Mouse (Mus musculus) CD4-positive, CD25-positive, alpha-beta regulatory T cell, adult 2 months (primary cell): Measurements from ENCODE around the gene Gtf2ird2.
A peak's percentile ranks its signal among the peaks of the same experiment; 100 is the strongest.

Source experiments
- DNase-seq: peaks from one replicate; pipeline ENCODE4 v3.0.0-alpha.2; 2012; ENCODE audit warnings: low read depth, low spot score

Gene Gtf2ird2

GRCm38 (mm10) chr5:134234205-134234604 lies 50.4 kb downstream of the Gtf2ird2 start:
- peak; percentile 72 for DNase-seq

GRCm38 (mm10) chr5:134235111-134235510 lies 51.3 kb downstream of the Gtf2ird2 start:
- peak; percentile 27 for DNase-seq

DNA sequence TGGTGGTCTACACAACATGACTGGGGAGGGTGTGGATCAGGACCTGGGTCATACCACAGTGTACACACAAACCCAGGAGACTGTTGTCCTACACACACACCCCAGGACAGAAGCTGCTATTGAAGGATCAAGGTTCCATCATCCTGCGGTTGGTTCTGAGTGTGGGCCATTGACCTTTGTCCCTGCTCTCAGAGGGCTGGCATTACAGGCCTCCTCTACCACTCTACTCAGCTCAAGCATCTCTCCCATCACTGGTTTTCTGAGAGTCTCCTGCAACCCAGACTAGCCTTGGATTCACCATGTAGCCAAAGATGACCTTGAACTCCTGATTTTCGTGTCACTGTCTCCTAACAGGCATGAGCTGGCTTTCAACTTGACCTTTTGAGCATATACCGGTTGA lies 52.4 kb downstream of the Gtf2ird2 start:
- DNase-seq, result no peak

DNA sequence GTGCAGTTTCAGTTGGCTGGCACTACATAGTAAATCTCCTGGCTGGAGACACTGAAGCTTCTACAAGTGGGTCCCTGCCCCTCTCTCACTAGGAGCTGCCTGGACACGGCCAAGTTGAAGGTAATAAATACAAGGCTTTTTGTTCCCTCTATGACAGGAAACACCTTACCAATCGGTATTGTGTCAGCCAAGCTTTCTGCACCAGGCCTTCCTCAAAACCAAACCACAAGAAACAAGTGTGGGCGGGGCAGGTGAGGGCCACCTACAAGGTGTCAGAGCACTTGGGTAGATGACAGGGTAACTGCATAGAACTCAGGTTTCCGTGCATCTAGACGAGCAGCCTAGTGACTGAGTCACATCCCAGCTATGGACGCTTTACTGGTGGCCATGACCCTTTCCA lies 53.0 kb downstream of the Gtf2ird2 start:
- DNase-seq, result peak; percentile 91

DNA sequence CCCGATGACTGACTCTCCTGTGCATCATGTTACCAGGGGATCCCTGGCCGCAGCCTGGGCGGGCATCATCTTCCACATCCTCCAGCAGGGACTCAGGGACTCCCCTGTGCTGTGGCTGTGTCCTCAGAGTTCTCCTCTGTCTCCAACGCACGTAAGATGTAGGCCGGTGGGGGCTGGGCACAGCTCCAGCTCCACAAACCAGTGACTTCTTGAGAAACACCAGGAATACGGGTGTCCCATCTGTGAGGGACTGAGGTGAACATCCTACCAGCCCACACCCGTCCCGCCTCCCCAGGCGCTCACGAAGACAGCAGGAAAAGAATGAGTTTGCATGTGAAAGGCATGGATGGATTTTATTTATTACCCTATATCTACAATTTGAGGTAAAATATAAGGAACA lies 53.7 kb downstream of the Gtf2ird2 start:
- no peak for DNase-seq

- no peak for DNase-seq
Measured at GRCm38 (mm10) chr5:134237936-134238760, 54.3 kb downstream of the Gtf2ird2 start.

GRCm38 (mm10) chr5:134241831-134242230 lies 58.0 kb downstream of the Gtf2ird2 start:
- DNase-seq, result no peak

GRCm38 (mm10) chr5:134243661-134244436 lies 60.0 kb downstream of the Gtf2ird2 start:
- DNase-seq, result peak; percentile 68

- DNase-seq, result no peak
Measured at GRCm38 (mm10) chr5:134244890-134245289, 61.1 kb downstream of the Gtf2ird2 start.

DNA sequence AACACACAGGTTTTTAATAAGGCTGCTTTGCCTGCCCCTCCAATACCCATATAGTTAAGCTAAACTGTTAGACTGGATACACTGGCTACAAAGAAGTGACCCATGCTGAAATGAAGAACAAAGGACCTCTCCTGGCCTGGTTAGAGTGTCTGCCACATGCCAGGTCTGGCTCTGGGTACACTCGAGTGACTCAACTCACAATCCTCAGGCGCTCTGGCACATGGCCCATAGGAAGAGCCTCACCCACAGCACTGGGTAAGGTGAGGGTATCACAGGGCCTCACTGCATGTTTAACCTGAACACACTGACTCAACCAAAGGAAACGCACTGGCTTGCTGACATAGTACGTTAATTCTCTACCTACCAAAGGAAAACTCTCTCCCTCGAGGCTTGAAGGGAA lies 62.3 kb downstream of the Gtf2ird2 start:
- DNase-seq, result no peak

DNA sequence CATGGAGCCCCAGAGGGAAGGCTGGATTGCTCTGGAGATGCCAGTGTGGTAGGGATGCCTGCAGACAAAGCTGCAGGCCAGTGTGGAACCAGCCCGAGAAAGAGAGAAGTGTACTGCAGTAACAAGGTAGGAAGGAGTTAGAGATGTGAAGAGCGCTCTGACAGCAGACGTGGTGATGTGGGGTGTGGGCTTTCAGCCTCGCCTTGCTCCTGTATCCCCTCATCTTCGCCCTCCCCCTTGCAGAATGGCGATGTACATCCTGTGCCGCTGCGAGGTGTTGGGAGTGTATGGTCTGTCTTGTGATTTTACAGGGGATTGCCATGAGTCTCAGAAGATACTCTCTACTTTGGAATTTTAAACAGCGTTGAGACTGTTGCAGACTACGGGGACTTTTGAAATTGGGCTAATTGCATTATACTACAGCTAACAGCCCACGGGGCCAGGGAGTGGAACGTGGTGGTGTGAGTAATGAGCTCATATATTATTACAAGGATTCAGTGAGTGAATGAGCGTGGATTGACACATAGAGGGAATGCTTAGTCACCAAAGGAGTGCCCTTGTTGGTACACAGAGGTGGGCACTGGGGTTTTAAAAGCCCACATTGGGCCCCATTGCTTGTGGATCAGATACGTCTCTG lies 64.9 kb downstream of the Gtf2ird2 start:
- DNase-seq, result peak; percentile 25

DNA sequence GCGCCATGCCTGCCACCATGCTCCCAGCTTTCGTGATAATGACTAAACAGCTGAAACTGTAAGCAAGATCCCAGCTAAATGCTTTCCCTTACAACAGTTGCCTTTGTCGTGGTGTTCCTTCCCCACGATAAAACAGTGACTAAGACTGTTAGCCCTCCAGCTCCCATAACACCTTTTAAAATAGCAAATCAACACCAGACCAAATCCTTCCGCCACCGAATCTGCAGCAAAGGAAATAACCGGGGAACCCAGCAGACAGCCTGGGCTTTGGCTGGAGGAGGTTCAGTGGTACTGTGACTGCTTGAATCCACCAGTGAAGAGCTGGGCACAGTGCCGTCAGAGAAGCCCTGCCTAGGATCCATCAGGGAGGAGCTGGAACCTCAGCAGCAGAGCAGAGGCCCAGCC lies 65.4 kb downstream of the Gtf2ird2 start:
- no peak for DNase-seq

- no peak for DNase-seq
Measured at GRCm38 (mm10) chr5:134250601-134251000, 66.8 kb downstream of the Gtf2ird2 start.

DNA sequence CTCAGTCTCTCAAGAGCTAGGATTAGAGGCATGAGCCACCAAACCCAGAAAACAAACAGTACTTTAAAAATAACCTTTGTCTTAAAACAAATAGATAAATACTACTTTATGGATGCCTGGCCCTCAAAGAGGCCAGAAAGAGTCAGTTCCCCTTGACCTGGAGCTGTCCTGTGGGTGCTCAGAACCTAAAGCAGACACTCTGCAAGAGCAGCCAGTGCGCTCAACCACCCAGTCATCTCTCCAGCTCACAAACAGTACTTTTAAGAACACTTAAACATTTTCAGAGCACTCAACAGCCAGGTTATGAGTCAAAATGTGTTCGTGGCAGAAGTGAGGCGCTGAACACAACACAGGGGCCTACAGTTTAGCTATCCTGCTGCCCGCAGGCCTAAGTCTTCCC lies 67.3 kb downstream of the Gtf2ird2 start:
- DNase-seq, result no peak

DNA sequence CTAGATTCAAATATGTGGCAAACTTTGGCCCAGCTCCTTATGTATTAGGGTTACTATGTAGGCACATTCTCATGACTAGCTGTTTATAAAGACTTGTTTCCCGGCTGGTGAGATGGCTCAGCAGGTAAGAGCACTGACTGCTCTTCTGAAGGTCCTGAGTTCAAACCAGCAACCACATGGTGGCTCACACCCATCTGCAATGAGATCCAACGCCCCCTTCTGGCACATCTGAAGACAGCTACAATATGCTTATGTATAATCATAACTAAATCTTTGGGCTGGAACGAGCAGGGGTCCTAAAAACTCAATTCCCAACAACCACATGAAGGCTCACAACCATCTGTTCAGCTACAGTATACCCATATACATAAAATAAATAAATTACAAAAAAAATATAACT lies 70.0 kb downstream of the Gtf2ird2 start:
- DNase-seq, result peak; percentile 78

DNA sequence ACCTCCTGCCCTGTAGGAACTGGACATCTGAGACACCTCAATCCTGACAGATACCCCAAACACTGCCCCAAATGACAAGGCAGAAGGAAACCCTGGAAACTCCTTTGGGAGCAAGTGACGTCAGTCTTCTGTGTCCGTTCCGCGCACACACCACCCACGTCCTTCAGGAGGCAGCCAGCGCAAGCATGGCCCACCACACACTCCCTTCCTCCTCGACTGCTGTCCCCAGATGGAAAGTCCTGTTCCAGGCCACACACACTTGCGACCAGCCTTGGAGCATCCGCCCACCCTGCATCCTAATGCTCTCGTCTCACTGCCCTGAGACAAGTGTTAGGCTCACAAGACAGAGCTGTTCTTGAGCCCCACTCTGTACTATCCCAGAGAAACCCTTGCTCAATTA lies 71.5 kb downstream of the Gtf2ird2 start:
- no peak for DNase-seq

- peak; percentile 24 for DNase-seq
Measured at GRCm38 (mm10) chr5:134257349-134258031, 73.7 kb downstream of the Gtf2ird2 start.

GRCm38 (mm10) chr5:134258395-134258794 lies 74.6 kb downstream of the Gtf2ird2 start:
- DNase-seq, result peak; percentile 36

DNA sequence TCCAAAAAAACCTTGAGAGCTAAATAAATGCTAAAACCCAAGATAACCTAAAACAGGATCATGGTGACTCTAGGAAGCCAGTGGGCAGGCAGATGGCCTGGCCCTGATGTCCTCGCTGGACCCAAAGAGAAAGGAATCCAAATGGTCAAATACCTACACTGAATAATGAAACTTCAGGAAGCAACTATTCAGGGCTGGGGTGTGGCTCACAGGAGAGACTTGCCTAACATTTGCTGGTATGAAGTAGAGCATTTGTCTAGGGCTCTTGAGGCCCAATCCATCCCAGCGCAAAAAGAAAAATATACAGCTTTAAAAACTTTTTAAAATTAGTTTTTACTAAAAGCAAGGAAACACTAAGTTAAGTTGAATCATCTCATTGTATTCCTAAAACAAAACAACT lies 75.1 kb downstream of the Gtf2ird2 start:
- DNase-seq, result no peak

DNA sequence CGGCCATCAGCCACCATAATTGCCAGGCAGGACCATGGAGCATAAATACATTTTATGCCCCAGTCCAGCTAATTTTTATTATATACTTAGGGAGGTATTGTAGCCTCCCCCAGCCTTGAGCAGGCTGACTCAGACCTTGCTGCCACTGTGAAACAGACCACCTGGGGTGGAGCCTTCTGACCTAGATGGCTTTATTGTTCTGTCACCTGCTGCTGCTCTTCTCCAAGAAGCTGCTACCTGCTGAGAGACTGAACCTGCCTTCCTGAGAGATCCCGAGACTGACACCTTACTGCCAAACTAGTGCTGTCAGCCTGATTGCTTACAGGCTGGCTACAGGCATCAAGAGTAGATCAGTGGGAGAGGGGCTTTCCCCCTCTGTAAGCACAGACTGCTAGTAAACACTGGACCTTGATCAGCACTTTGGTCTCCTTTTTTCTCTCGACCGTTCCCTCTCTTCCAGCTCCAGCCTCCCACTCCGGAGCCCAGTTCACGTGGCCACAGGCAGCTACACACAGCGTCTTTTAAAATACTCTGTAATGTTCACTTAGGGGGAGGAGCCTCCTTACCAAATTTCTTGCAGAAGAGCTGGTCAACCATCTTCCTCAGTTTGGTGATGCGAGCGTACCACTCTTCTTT lies 76.3 kb downstream of the Gtf2ird2 start:
- DNase-seq, result no peak

GRCm38 (mm10) chr5:134265890-134266289 lies 82.1 kb downstream of the Gtf2ird2 start:
- DNase-seq, result peak; percentile 26
